Mouse (Mus musculus): ENCODE results near the gene Gdpd3.

Gdpd3 gene

GRCm38 (mm10) chr7:126806956-126807355 lies 40.8 kb downstream of the Gdpd3 start:
- DNase-seq (ENCODE audit: low spot score in 2 of 2) = no peak

GRCm38 (mm10) chr7:126807405-126807804 lies 41.3 kb downstream of the Gdpd3 start:
- DNase-seq (ENCODE audit: low spot score in 2 of 2) = no peak

- peak; percentile 58 to 66 for DNase-seq (ENCODE audit: low spot score in 2 of 2)
These were observed 42.7 kb downstream of the Gdpd3 start for GRCm38 (mm10) chr7:126808703-126809455.

- DNase-seq (ENCODE audit: low spot score in 2 of 2) = no peak
These were observed 43.7 kb downstream of the Gdpd3 start for GRCm38 (mm10) chr7:126809723-126810369.

- no peak for DNase-seq (ENCODE audit: low spot score in 2 of 2)
These were observed 49.6 kb downstream of the Gdpd3 start for GRCm38 (mm10) chr7:126815726-126816222.

- no peak for DNase-seq (ENCODE audit: low spot score in 2 of 2)
These were observed 50.4 kb downstream of the Gdpd3 start for GRCm38 (mm10) chr7:126816494-126816893.

GRCm38 (mm10) chr7:126817595-126817994 lies 51.5 kb downstream of the Gdpd3 start:
- DNase-seq (ENCODE audit: low spot score in 2 of 2) = no peak

GRCm38 (mm10) chr7:126818818-126819217 lies 52.7 kb downstream of the Gdpd3 start:
- DNase-seq (ENCODE audit: low spot score in 2 of 2) = no peak

- peak; percentile 65 to 78 for DNase-seq (ENCODE audit: low spot score in 2 of 2)
These were observed 55.8 kb downstream of the Gdpd3 start for GRCm38 (mm10) chr7:126821835-126822511.

GRCm38 (mm10) chr7:126822741-126823140 lies 56.6 kb downstream of the Gdpd3 start:
- no peak for DNase-seq (ENCODE audit: low spot score in 2 of 2)

- DNase-seq (ENCODE audit: low spot score in 2 of 2) = no peak
These were observed 57.1 kb downstream of the Gdpd3 start for GRCm38 (mm10) chr7:126823202-126823711.

- DNase-seq (ENCODE audit: low spot score in 2 of 2) = no peak
These were observed 57.8 kb downstream of the Gdpd3 start for GRCm38 (mm10) chr7:126823940-126824339.

Measured in spleen, postnatal 14 days (tissue).